Mouse (Mus musculus): ENCODE data around the gene Sirt4. TPM values are rescaled to one million over a fixed set of nuclear protein-coding genes. Genes with fewer than 3 reads are reported as not detected.

Sirt4 gene
- total RNA-seq, 2 experiments from 2014 or later = 29.9 to 31.3 TPM

DNA sequence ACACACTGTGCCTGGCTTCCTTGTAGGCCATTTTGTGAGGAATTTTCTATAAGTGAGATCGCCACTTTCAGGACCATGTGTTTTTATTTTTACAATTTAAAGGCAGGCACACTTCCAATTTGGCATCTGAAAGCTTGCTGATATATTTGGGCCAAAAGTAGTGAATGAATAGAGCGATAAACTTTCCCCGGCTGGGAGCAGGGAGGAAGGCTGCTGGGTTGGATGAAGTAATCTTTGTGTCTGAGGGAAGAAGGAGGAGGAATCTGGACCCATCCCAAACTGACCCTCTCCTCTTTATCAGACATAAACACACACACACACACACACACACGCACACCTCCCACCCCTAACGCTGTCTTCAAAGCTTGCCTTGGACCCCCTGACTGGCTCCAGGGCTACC, 8.9 kb upstream of the Sirt4 start:
- no peak for DNase-seq (ENCODE audit: low spot score in 2 of 2)

DNA sequence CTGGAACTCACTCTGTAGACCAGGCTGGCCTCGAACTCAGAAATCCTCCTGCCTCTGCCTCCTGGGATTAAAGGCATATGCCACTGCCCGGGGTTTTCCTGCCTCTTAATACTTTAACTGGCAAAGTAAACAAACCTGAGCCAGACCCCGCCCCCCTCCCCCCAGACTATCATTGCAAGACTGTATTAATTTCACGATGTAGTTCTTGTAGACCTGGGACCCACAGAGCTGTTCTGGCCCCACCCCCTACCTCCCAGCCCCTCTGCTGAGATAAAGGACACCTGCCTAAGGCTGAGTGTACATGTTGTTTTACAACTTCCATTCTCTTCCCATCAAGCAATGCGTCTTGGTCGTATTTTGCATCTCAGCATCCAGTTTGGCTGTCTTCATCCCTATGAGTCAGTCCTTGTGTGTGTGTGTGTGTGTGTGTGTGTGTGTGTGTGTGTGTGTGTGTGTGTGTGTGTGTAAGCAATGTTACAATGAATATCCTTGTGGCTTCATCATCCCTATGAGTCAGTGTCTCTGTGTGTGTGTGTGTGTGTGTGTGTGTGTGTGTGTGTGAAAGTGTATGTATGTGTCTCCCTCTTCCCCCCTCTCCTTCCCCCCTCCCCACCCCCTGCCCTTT, 8.3 kb upstream of the Sirt4 start:
- DNase-seq (ENCODE audit: low spot score in 2 of 2) = no peak

DNA sequence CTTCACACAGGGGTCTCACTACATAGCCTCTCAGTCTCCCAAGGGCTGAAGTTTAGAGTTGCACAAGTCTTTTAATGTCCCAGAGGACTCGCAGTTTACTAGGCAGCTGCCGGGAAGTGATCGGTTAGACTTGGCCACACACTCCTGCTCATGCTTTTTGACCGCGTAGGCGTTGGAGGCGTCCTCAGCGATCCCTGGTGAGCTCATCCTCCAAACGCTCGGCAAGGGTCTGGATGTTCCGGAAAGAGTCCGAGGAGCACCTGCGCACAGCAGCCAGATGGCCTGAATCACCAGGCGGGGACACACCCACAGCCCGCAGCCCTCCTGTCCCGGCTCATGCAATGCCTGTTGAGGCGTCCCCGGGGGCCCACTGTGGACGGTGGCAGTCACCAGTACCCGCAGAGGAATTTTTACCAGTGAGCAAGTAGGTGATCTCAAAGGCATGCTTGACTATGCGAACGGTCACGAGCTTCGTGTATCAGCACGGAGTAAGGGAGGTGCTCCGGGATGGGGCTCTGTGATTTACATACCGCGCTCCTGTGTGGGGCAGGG, 7.3 kb upstream of the Sirt4 start:
- DNase-seq (ENCODE audit: low spot score in 2 of 2) = no peak

DNA sequence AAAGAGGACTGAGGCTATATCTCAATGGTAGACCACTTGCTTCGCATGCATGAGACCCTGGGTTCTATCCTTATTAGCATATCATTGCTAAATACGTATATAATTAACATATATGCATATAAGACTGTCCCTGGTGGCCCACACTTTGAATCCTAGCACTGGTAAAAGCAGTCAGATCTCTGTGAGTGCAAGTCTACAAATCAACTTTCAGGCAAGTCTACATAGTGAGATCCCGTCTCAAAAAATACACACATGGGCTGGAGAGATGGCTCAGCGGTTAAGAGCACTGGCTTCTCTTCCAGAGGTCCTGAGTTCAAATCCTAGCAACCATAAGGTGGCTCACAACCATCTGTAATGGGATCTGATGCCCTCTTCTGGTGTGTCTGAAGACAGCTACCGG, 6.6 kb upstream of the Sirt4 start:
- no peak for DNase-seq (ENCODE audit: low spot score in 2 of 2)

DNA sequence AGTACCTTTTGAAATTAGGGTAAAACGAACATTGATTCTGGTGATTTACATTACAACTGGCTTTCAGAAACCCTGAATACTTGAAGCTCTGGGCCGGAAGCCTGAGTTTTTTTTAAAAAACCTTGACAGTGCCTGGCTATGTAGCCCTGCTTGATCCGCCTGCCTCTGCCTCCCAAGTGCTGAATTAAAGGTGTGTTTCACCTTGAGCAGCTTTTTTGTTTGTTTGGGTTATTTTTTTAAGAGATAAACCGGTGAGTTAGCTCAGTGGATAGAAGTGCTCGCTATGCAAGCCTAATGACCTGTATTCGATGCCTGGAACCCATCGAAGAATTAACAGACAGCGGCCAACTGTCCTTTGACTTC, 6.1 kb upstream of the Sirt4 start:
- DNase-seq (ENCODE audit: low spot score in 2 of 2) = no peak

DNA sequence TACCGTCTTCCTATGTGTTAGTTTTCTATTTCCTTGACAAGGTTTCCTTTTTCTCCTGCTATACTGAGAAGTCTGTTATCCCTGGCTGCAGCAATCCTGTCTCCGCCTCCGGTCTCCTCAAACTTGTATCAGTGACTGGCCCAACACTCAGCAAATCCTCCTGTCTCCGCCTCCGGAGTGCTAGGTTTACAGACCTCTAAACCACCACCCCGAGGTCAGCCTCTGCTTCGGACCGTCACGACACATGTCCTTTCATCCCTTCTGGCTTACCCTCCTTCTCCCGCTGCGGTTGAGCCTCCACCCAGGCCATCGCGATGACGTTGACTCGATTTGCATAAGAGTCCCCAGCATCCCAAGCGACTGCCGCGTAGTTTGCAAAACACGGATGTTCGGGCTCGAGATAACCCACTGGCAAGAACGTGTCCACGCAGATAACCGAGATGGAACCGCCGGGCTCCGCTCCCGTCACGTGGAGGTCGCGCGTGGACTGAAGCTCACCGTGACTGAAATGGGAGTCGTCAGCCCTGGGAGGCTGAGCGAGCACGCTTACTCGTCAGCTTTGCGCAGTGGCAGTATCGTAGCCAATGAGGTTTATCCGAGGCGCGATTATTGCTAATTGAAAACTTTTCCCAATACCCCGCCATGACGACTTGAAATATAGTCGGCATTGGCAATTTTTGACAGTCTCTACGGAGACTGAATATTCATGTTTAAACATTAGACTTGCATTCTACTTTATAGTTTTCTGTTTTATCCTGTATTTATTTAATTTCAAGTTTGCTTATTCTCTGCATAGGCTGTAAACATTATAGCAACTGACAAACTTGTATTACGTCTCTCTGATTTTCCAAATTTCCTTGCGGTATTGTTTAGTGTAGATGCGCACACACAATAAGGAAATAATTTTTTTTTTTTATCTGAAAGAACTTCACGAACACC, 5.4 kb upstream of the Sirt4 start:
- DNase-seq (ENCODE audit: low spot score in 2 of 2) = peak; percentile 65 to 76

DNA sequence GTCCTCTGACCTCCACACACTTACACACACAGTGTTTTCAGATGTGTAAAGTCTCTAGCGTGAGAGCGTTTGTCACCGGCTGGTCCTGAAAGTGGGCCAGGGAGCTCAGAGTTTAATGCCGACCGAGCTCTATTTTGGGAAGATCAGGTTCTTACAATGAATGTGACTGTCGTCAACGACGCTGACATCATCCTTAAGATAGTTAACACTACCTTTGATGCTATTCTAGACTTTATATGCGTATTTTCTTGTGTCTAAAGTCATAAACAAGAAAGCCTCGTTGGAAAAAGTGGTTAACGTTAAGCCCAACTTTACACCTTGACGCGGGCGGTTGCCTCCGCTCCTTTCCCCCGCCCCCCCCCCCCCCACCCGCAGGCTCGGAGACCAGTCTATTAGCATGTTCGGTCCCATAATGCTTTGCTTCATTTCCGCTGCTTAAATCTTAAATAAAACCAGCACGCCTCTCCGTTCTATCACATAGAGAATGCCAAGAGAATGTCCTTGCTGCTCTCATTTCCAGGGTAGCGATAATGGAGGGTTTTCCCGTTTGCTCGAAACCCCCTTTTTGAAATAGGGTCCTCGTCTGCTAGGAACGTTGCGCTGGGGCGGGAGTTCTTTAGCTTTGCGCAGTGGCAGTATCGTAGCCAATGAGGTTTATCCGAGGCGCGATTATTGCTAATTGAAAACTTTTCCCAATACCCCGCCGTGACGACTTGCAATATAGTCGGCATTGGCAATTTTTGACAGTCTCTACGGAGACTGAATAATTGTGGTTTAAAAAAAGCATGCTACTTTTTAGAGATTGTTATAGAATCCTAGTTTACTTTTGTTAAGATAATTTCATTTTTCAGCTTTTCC, 4.5 kb upstream of the Sirt4 start:
- DNase-seq (ENCODE audit: low spot score in 2 of 2) = peak; percentile 40 to 67

DNA sequence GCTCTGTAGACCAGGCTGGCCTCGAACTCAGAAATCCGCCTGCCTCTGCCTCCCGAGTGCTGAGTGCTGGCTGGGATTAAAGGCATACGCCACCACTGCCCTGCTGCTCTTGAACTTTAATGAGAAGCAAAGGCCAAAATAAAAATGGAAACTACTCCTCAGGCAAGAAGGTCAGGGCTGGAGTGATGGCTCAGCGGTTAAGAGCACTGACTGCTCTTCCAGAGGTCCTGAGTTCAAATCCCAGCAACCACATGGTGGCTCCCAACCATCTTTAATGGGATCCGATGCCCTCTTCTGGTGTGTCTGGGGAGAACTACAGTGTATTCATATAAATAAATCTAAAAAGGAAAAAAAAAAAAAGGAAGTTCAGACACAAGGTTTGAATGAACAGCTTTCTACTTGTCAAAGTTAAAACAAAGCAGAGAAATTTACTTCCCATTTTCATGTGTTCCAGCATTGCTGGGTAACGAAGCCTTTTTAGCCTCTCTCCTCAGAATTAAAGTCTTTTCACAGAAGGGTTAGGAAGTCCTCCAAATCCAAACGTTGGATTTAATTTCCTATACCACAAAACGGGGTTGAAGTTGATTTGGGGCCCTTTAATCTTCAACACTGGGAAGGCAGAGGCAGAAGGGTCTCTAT, 3.5 kb upstream of the Sirt4 start:
- DNase-seq (ENCODE audit: low spot score in 2 of 2) = no peak

DNA sequence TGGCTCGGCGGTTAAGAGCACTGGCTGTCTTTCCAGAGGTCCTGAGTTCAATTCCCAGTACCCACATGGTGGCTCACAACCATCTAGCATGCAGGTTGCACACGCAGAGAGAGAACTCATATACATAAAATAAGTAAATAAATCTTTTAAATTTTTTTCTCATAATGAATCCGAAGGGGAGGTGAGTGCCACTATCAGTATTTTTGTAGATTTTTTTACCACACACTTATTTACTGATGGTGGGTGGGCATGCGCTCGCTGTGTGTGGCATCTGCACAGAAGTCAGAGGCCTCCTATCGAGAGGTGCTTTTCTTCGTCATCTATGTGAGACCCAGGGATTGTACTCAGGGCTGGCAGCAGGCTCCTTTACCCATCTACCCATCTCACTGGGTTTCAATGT, 2.8 kb upstream of the Sirt4 start:
- no peak for DNase-seq (ENCODE audit: low spot score in 2 of 2)

DNA sequence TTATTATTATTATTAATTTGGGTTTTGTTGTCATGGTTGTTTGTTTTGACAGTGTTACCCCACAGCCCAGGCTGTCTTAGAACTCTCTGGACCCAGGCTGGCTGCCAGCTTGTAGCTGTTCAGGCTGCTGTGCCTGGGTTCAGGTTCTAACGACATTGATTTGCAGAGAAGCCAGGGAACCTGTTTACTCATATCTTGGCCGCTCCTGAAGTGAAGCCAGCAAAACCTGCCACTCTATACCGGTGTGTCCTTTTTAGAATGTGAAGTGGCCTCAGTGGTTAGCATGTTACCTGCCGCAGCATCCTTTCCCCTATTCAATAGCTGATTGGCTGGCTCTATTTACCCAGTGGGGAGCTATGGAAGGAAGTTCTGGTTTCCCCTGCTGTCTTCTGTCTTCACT, 2.2 kb upstream of the Sirt4 start:
- no peak for DNase-seq (ENCODE audit: low spot score in 2 of 2)

DNA sequence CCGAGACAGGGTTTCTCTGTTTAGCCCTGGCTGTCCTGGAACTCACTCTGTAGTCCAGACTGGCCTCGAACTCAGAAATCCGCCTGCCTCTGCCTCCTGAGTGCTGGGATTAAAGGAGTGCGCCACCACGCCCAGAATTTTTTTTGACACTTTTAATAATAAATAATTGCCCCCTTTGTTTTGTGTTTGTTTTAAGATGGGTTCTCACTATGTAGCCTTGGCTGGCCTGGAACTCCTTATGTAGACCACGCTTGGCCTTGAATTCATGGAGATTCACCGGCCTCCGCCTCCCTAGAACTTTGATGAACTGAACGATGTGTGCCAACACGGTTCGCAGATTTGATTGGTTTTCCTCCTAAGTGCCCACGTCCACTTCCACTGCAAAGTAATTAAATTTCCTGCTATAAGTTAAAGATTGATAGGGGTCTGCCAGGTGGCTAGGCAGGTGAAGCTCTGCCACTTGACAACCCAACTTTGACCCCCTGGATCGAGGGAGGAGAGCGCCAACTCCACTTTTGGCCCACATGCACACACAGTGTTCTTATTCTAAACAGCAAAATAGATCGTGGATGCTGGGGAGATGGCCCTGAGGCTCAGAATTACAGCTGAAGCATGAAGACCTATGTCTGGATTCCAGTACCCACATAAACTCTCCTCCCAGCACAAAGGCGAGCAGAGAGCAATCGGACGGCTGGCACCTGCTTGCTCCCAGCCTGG, 1.1 kb upstream of the Sirt4 start:
- no peak for DNase-seq (ENCODE audit: low spot score in 2 of 2)

DNA sequence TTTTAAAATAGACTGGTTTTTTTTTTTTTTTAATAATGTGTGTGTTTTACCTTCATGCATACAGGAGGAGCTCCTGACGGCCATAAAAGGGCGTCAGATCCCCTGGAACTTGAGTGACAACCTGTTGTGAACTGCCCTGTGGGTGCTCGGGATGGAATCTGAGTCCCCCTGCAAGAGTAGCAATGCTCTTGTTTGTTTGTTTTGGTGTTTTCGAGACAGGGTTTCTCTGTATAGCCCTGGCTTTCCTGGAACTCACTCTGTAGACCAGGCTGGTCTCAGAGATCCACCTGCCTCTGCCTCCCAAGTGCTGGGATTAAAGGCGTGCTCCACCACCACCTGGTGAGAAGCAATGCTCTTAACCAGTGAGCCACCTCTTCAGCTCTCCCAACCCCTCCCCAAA, 471 bp upstream of the Sirt4 start:
- DNase-seq (ENCODE audit: low spot score in 2 of 2) = no peak

DNA sequence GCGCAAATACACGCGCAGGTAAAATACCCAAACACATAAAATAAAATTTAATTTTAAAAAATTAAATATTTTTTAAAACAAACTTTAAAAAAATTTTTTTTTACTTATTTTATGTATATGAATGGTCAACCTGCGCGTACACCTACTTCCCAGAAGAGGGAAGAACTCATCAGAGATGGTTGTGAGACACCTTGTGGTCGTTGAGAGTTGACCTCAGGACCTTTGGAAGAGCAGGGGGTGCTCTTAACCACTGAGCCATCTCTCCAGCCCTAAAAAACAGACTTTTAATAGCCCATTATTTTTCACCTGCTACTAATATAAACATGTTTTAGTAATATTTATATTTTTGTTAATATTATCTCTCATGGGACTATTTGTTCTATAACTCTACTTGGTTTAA, 1.1 kb downstream of the Sirt4 start:
- no peak for DNase-seq (ENCODE audit: low spot score in 2 of 2)

DNA sequence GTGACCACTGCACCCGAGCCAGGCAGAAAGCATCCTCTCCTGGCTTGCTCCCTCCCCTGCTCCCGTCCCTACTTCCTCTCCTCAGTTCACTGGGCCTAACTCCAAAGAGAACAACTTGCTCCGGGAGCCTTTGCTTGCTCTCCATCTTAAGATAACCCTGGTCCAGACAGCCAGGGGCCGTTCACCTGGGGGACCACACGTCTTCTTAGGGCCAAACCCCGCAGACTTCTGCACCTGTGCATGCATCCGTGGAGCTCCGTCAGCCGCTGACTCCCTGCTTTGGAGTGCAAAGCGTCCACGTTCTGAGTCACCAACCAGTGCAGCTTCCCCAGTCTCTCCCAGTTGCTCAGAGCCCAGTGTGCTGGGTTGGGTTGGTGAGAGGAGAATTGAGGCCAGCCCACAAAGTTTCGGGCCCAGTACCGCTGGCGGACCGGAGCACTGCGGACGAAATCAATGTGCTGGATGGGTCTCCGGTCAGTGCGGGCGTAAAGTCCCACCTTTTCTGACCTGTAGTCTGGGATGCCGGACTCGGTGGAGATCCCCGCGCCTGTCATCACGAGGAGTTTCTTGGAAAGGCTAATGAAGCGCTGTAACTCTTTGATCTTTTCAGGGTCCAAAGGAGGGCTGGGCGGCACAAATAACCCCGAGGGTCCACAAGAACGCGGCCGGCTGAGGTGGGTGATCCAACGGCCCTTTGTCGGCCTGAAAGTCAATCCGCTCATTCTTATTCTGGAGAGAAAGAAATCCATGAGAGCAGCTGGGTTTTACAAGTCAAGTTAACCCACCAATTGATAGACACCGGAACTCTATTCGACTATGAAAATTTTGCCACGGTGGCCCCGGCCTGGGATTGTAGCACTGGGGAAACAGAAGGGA, 1.9 kb downstream of the Sirt4 start:
- no peak for DNase-seq (ENCODE audit: low spot score in 2 of 2)

DNA sequence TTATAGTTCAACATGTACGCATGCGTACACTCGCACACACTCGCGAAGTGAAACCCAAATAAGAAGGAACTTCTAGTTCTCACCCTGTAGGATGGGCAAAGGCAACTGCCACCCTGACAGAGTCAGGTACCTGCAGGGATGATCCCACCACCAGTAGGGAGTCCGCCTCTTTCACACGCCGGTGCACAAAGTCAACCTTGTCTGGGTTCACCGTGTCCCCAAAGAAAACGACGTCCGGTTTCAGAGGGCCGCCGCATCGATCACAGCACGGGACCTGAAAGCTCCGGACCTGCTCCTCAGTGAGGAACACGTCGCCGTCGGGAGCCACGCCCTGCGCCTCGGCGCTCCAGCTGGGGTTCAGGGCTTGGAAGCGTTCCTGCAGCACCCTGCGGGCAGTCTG, 4.4 kb downstream of the Sirt4 start:
- no peak for DNase-seq (ENCODE audit: low spot score in 2 of 2)

DNA sequence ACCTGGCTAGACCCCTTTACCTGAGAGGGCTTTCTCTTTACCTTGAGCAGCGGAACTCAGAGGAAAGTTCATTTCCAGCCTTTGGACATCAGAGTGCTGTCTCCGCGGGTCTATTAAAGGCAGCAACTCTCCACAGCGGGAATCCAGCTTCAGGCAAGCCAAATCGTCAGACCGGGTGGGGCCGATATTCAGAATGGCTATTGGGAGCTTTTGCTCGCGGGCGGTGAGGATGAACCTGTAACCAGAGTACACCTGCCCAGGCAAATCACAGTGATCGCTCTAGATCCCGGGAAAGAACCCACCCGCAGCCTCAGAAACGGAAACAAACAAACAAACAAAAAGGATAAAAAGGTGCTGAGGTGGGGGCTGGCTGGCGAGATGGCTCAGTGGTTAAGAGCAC, 5.0 kb downstream of the Sirt4 start:
- no peak for DNase-seq (ENCODE audit: low spot score in 2 of 2)

DNA sequence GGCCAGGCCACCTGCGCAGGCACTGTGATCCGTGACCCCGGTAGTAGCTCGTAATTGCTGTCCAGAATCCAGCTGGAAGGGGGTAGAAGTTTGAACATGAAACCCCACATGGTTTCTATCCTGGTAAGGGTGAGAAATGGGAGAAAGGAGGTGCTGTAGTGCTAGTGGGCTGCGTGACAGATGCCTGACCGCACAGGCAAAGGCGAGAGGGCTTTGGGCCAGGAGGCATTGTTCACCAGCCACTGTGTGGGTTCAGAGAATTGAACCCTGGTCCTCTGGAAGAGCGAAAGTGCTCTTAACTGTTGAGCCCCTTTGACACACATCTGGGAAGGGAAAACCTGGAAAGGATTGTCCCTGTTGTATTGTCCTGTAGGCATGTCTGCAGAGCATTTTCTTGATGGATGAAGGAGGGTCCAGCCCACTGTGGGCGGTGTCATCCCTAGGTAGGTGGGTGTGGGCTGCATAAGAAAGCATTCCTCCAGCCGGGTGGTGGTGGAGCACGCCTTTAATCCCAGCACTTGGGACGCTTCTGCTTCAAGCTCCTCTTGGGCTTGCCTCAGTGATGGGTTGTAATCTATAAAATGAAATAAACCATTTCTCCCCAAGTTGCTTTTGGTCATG, 8.3 kb downstream of the Sirt4 start:
- no peak for DNase-seq (ENCODE audit: low spot score in 2 of 2)

DNA sequence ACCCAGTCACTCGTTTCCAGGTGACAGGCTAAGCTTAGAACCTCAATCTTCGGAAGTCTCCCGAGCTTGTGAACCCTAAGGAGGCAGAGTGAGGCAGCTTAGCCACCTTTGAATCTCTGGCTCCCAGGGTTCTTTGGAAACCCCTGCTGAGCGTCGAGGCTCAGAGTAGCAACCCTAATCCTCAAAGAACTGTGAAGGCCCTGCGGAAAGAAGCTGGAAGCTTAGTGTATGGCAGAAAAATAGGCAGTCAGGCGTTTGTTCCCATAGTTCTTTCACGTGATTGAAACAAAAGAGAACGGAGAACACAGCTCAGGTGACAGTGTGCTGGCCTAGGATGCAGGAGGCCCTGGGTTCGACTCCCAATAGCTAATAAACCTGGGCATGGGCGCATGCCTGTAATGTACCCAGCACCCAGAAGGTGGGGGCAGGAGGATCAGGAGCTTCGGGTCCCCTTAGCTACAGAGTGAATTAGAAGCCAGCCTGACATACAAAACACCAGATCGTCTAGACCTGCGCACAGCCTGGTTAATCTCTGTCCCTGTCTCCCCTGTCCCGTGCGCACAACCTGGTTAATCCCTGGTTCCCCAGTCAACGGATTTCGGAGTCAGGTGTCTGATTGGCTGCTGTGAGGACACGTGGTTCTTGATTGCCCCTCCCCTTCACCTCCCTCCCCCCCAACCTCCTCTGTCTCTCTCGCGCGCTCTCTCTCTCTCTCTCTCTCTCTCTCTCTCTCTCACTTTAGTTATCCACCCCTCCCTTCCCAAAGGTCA, 9.0 kb downstream of the Sirt4 start:
- no peak for DNase-seq (ENCODE audit: low spot score in 2 of 2)
